Mouse (Mus musculus): ENCODE measurements at regions not wholly inside any gene's neighbourhood (a gene's known extent, or its start where the extent isn't known, plus 50 kb on each side); places are given as distances from the start of the nearest gene placed in this dataset.

DNA sequence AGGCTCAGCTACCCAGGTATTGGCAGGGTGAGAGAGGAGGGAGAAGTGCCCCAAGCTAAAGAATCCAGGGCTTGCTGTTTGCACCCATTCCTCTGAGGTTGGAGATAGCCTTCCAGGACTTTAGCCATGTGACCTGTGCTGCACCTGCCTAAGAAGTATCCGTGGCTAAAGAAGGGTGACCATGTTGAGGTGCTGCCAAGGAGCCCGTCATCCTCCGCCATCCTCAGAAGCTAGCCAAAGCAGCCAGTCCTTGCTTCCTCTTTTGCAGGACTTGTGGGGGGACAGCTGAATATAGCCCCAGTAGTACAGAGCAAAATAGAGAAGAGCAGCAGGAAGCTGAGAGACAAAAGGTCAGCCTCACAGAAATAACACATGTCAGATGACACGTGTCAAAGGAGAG is 173.7 kb downstream of the Tpbg start:
- Histone ChIP-seq H3K27me3 (ENCODE audit: control insufficient read depth, insufficient read depth, low read length) (no peaks in the 10 kb centered on the region), H3K4me3 (no peak overlapping the region), H3K36me3 (ENCODE audit: control insufficient read depth, insufficient read depth, low read length) (no peaks in the 10 kb centered on the region), H3K79me2 (replicated peaks; ENCODE audit: control insufficient read depth, insufficient read depth, low read length) (no peaks in the 10 kb centered on the region), H3K4me1 (ENCODE audit: control insufficient read depth, insufficient read depth, low read length) (no peaks in the 10 kb centered on the region), H3K9ac (ENCODE audit: low read depth, low read length) (no peak overlapping the region), H3K27ac (no peak overlapping the region)
- TF ChIP-seq CTCF (IDR thresholded peaks at IDR 0.05) (no peak), EP300 (IDR thresholded peaks at IDR 0.05; ENCODE audit: insufficient read depth, low read depth, low read length) (no peak), POLR2A (IDR thresholded peaks at IDR 0.05; ENCODE audit: insufficient read depth, low read depth, low read length) (no peak)
- no peak for DNase-seq
- intact Hi-C loops (cut with DNase I) = no loop called here
- WGBS = 53% methylated on average over 4 of the region's 4 CpGs

DNA sequence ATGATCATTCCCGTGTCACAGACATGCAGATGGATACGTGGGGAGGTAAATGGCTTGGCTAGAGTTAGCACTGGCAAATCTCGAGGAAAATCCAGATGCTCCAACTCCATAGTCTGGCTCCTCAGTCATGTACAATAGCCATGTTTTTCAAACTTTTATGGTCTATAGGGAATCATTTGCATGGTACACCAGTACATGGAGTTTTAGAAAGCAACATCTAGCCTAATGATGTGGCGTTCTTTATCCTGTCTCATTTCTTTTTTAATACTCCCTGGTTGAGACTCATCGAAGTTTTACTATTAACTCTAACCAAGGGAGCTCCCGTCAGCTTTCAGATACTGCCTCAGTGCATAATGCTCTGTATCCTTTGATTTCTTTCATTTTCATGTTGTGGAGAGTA is 178.0 kb downstream of the Tpbg start:
- WGBS = 81% methylated on average over 6 of the region's 6 CpGs
- Histone ChIP-seq H3K9ac (ENCODE audit: low read depth, low read length) (no peak overlapping the region), H3K4me3 (no peak overlapping the region), H3K27ac (no peak overlapping the region), H3K27me3 (ENCODE audit: control insufficient read depth, insufficient read depth, low read length) (no peaks in the 10 kb centered on the region), H3K36me3 (ENCODE audit: control insufficient read depth, insufficient read depth, low read length) (no peaks in the 10 kb centered on the region), H3K79me2 (replicated peaks; ENCODE audit: control insufficient read depth, insufficient read depth, low read length) (no peaks in the 10 kb centered on the region), H3K4me1 (ENCODE audit: control insufficient read depth, insufficient read depth, low read length) (no peaks in the 10 kb centered on the region)
- no peak for TF ChIP-seq POLR2A (IDR thresholded peaks at IDR 0.05; ENCODE audit: insufficient read depth, low read depth, low read length)
- no peak for TF ChIP-seq CTCF (IDR thresholded peaks at IDR 0.05)
- TF ChIP-seq EP300 (IDR thresholded peaks at IDR 0.05; ENCODE audit: insufficient read depth, low read depth, low read length) = no peak
- intact Hi-C loops (cut with DNase I) = no loop called here
- no peak for DNase-seq

DNA sequence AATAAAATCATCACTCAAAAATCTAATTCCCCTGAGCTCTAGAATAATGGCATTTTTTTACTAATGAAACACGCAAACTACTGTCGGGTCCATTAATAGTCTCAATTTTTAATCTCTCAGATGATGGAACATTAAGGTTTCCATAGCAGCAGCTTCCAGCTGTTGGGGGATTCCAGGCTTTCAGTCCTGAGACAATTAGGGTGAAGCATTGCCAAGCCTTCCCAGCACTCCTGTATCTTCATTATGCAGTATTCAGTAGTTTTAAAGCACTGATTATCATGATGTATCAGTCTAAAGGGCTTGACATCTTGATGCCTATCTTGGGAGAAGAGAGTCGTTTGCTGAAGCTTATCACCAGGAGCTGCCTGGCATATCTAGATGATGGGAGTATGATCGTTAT is 178.6 kb downstream of the Tpbg start:
- intact Hi-C loops (cut with DNase I) = no loop called here
- H3K4me3 ChIP-seq = no peak overlapping the region
- no peak overlapping the region for H3K27ac ChIP-seq
- H3K9ac ChIP-seq (ENCODE audit: low read depth, low read length) = no peak overlapping the region
- DNase-seq = no peak
- no peaks in the 10 kb centered on the region for H3K4me1 ChIP-seq (ENCODE audit: control insufficient read depth, insufficient read depth, low read length)
- no peaks in the 10 kb centered on the region for H3K27me3 ChIP-seq (ENCODE audit: control insufficient read depth, insufficient read depth, low read length)
- 75% methylated on average over 4 of the region's 4 CpGs for WGBS
- H3K79me2 ChIP-seq (replicated peaks; ENCODE audit: control insufficient read depth, insufficient read depth, low read length) = no peaks in the 10 kb centered on the region
- no peaks in the 10 kb centered on the region for H3K36me3 ChIP-seq (ENCODE audit: control insufficient read depth, insufficient read depth, low read length)
- TF ChIP-seq POLR2A (IDR thresholded peaks at IDR 0.05; ENCODE audit: insufficient read depth, low read depth, low read length) (no peak), CTCF (IDR thresholded peaks at IDR 0.05) (no peak), EP300 (IDR thresholded peaks at IDR 0.05; ENCODE audit: insufficient read depth, low read depth, low read length) (no peak)

DNA sequence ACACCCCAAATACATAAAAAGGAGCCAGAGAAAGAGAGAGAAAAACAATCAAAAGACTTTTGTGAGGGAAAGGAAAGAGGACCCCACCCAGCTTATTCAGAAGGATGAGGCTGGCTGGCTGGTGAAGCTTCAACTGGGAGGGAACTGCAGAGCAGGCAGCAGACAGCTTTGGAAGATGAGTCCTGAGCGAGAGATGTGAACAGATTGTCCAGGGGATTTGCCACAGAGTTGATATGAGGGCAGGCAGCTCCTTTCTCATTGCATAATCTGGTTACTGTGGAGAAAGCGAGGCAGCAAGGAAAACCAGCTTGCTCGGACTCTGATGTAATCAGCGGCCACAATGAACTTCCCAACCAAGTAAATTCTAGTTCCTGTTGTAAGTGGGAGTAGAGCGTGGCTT is 188.6 kb downstream of the Tpbg start:
- intact Hi-C loops (cut with DNase I) = no loop called here
- H3K27me3 ChIP-seq (ENCODE audit: control insufficient read depth, insufficient read depth, low read length) = no peaks in the 10 kb centered on the region
- no peaks in the 10 kb centered on the region for H3K36me3 ChIP-seq (ENCODE audit: control insufficient read depth, insufficient read depth, low read length)
- TF ChIP-seq CTCF (IDR thresholded peaks at IDR 0.05) = no peak
- TF ChIP-seq EP300 (IDR thresholded peaks at IDR 0.05; ENCODE audit: insufficient read depth, low read depth, low read length) = no peak
- no peak for TF ChIP-seq POLR2A (IDR thresholded peaks at IDR 0.05; ENCODE audit: insufficient read depth, low read depth, low read length)
- WGBS = 35% methylated on average over 5 of the region's 5 CpGs
- H3K9ac ChIP-seq (ENCODE audit: low read depth, low read length) = no peak overlapping the region
- no peaks in the 10 kb centered on the region for H3K79me2 ChIP-seq (replicated peaks; ENCODE audit: control insufficient read depth, insufficient read depth, low read length)
- no peak for DNase-seq
- no peaks in the 10 kb centered on the region for H3K4me1 ChIP-seq (ENCODE audit: control insufficient read depth, insufficient read depth, low read length)
- no peak overlapping the region for H3K27ac ChIP-seq
- no peak overlapping the region for H3K4me3 ChIP-seq

DNA sequence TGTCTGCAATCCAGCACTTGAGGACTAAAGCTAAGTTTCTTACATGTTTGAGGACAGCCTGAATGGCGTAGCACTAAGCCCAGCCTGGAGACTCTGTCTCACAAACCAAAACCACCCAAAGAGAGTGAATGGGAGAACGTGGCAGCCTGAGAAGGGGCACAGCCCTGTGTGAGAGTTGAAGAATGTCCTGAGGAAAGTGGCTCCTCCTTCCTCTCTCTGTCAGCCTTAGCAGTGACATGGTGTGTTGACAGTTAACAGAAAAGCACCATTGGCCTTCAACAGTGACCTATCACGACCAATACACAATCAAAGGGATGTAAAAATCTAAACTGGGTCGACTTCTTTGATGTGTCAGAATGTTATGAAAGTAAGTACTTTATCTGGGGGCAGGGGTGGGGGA is 201.9 kb downstream of the Tpbg start:
- WGBS = 29% methylated on average over 4 of the region's 4 CpGs
- H3K27ac ChIP-seq = no peak overlapping the region
- H3K36me3 ChIP-seq (ENCODE audit: control insufficient read depth, insufficient read depth, low read length) = no peaks in the 10 kb centered on the region
- H3K79me2 ChIP-seq (replicated peaks; ENCODE audit: control insufficient read depth, insufficient read depth, low read length) = no peaks in the 10 kb centered on the region
- H3K27me3 ChIP-seq (ENCODE audit: control insufficient read depth, insufficient read depth, low read length) = no peaks in the 10 kb centered on the region
- H3K4me3 ChIP-seq = no peak overlapping the region
- no peaks in the 10 kb centered on the region for H3K4me1 ChIP-seq (ENCODE audit: control insufficient read depth, insufficient read depth, low read length)
- TF ChIP-seq EP300 (IDR thresholded peaks at IDR 0.05; ENCODE audit: insufficient read depth, low read depth, low read length) = no peak
- no peak for TF ChIP-seq CTCF (IDR thresholded peaks at IDR 0.05)
- DNase-seq = no peak
- intact Hi-C loops (cut with DNase I) = no loop called here
- H3K9ac ChIP-seq (ENCODE audit: low read depth, low read length) = no peak overlapping the region

DNA sequence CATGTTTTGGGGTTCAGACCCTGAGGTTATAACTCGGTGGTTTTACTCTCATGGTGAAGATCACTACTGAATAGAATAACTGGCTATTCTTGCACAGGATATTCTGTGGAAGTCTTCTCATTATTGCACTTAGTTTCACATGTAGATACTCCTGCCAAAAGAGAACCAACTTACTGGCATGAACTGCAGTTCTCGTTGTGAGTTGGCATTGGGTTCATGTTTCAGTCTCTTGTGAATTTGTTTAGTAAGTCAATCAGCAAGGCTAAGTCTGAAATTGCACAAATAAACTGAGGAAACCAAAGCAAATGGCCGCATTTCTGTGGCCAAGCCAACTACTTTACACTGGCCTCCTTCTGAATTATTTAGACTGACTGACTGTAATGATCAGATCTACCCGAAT is 215.9 kb downstream of the Tpbg start:
- Histone ChIP-seq H3K27me3 (ENCODE audit: control insufficient read depth, insufficient read depth, low read length) (no peaks in the 10 kb centered on the region), H3K4me3 (no peak overlapping the region), H3K36me3 (ENCODE audit: control insufficient read depth, insufficient read depth, low read length) (no peaks in the 10 kb centered on the region), H3K27ac (no peak overlapping the region), H3K79me2 (replicated peaks; ENCODE audit: control insufficient read depth, insufficient read depth, low read length) (no peaks in the 10 kb centered on the region), H3K9ac (ENCODE audit: low read depth, low read length) (no peak overlapping the region), H3K4me1 (ENCODE audit: control insufficient read depth, insufficient read depth, low read length) (no peaks in the 10 kb centered on the region)
- DNase-seq = no peak
- intact Hi-C loops (cut with DNase I) = no loop called here
- 75% methylated on average over 4 of the region's 4 CpGs for WGBS
- TF ChIP-seq POLR2A (IDR thresholded peaks at IDR 0.05; ENCODE audit: insufficient read depth, low read depth, low read length) (no peak), CTCF (IDR thresholded peaks at IDR 0.05) (no peak), EP300 (IDR thresholded peaks at IDR 0.05; ENCODE audit: insufficient read depth, low read depth, low read length) (no peak)

Data from heart, adult 2 months (tissue).